ENCODE assay signal across 9 mouse cellular contexts in genomic region chr13:60746271-60746670, GRCm38 (mm10). TPM values are rescaled to one million over a fixed set of nuclear protein-coding genes. Genes with fewer than 3 reads are reported as not detected.
DNase-seq lines count a peak whose midpoint lies in the region; ATAC-seq and TF ChIP-seq lines count a peak whose summit lies in the region.
"Had no signal": no experiment of that assay in that cellular context is flagged by ENCODE, and none has a peak within 500 bp of the region (broad histone marks: within the 10 kb centered on the region; RNA-seq: fewer than 3 reads in every experiment).

No protein-coding gene starts in this region.

- TF ChIP-seq EP300 in stomach, postnatal 0 days (optimal IDR thresholded peaks at IDR 0.05), result no peak

- WGBS in forebrain, embryonic 11.5 days, result 46% methylated on average over 1 of the region's 1 CpGs
- 35% methylated on average over 1 of the region's 1 CpGs for WGBS in forebrain, embryonic 15.5 days
- WGBS in midbrain, embryonic 14.5 days, result 38% methylated on average over 1 of the region's 1 CpGs
- 25% methylated on average over 1 of the region's 1 CpGs for WGBS in midbrain, embryonic 16.5 days
- 45% methylated on average over 1 of the region's 1 CpGs for WGBS in embryonic facial prominence, embryonic 11.5 days
- 31% methylated on average over 1 of the region's 1 CpGs for WGBS in stomach, postnatal 0 days

- no peaks in the 10 kb centered on the region for H3K4me1 ChIP-seq in forebrain, embryonic 11.5 days (replicated peaks; ENCODE audit: control insufficient read depth, insufficient read depth, low read length)
- H3K4me1 ChIP-seq in forebrain, embryonic 15.5 days, result peaks cover 13% of the 10 kb centered on the region
- 0 out of 2 replicates have a peak, but pooled peaks cover 3% of the 10 kb centered on the region for H3K4me1 ChIP-seq in midbrain, embryonic 14.5 days (ENCODE audit: control insufficient read depth, insufficient read depth, low read length)
- H3K4me1 ChIP-seq in midbrain, embryonic 16.5 days (ENCODE audit: control insufficient read depth, insufficient read depth, low read length), result no peaks in the 10 kb centered on the region
- no peaks in the 10 kb centered on the region for H3K4me1 ChIP-seq in embryonic facial prominence, embryonic 11.5 days (ENCODE audit: control insufficient read depth, insufficient read depth, low read length)
- no peaks in the 10 kb centered on the region for H3K4me1 ChIP-seq in stomach, postnatal 0 days (replicated peaks; ENCODE audit: control insufficient read depth, insufficient read depth)
- H3K4me1 ChIP-seq: limb, embryonic 12.5 days had no signal

- H3K4me3 ChIP-seq in forebrain, embryonic 11.5 days (ENCODE audit: low read depth, low read length), result no peak overlapping the region
- H3K4me3 ChIP-seq in forebrain, embryonic 15.5 days, result no peak overlapping the region
- H3K4me3 ChIP-seq in midbrain, embryonic 14.5 days (replicated peaks; ENCODE audit: low read depth, low read length), result no peak overlapping the region
- H3K4me3 ChIP-seq in midbrain, embryonic 16.5 days (ENCODE audit: low read depth, low read length), result no peak overlapping the region
- H3K4me3 ChIP-seq in embryonic facial prominence, embryonic 11.5 days (ENCODE audit: low read depth, low read length), result no peak overlapping the region
- no peak overlapping the region for H3K4me3 ChIP-seq in stomach, postnatal 0 days (ENCODE audit: low read depth, low read length)
- H3K4me3 ChIP-seq: limb, embryonic 12.5 days had no signal

- no peak overlapping the region for H3K9ac ChIP-seq in forebrain, embryonic 11.5 days (ENCODE audit: low read length)
- no peak overlapping the region for H3K9ac ChIP-seq in forebrain, embryonic 15.5 days (replicated peaks)
- no peak overlapping the region for H3K9ac ChIP-seq in midbrain, embryonic 14.5 days (replicated peaks; ENCODE audit: low read length)
- no peak overlapping the region for H3K9ac ChIP-seq in midbrain, embryonic 16.5 days (ENCODE audit: low read depth, low read length)
- H3K9ac ChIP-seq in embryonic facial prominence, embryonic 11.5 days (replicated peaks; ENCODE audit: low read length), result no peak overlapping the region
- no peak overlapping the region for H3K9ac ChIP-seq in stomach, postnatal 0 days (ENCODE audit: low read length)
- H3K9ac ChIP-seq: limb, embryonic 12.5 days had no signal

- ATAC-seq in forebrain, embryonic 11.5 days (replicated peaks; ENCODE audit: low FRiP score), result no peak
- ATAC-seq in forebrain, embryonic 15.5 days (replicated peaks), result no peak
- ATAC-seq in midbrain, embryonic 14.5 days (ENCODE audit: low FRiP score, low TSS enrichment), result no peak
- no peak for ATAC-seq in midbrain, embryonic 16.5 days
- no peak for ATAC-seq in embryonic facial prominence, embryonic 11.5 days (replicated peaks; ENCODE audit: insufficient number of reproducible peaks, low FRiP score, low TSS enrichment, low read depth)
- no peak for ATAC-seq in stomach, postnatal 0 days (ENCODE audit: low FRiP score, low TSS enrichment)

- no peak overlapping the region for H3K4me2 ChIP-seq in forebrain, embryonic 11.5 days (ENCODE audit: low read depth, low read length, severe bottlenecking)
- no peak overlapping the region for H3K4me2 ChIP-seq in forebrain, embryonic 15.5 days (replicated peaks)
- no peak overlapping the region for H3K4me2 ChIP-seq in midbrain, embryonic 14.5 days (ENCODE audit: low read length)
- no peak overlapping the region for H3K4me2 ChIP-seq in midbrain, embryonic 16.5 days (ENCODE audit: low read length)
- no peak overlapping the region for H3K4me2 ChIP-seq in embryonic facial prominence, embryonic 11.5 days (ENCODE audit: low read depth, low read length)
- H3K4me2 ChIP-seq in stomach, postnatal 0 days (replicated peaks; ENCODE audit: low read depth), result no peak overlapping the region
- H3K4me2 ChIP-seq: limb, embryonic 12.5 days had no signal

- peak; percentile 61 for DNase-seq in forebrain, embryonic 11.5 days (ENCODE audit: low spot score)
- DNase-seq in midbrain, embryonic 14.5 days, result peak; percentile 76
- peak; percentile 70 for DNase-seq in embryonic facial prominence, embryonic 11.5 days (ENCODE audit: low spot score)
- no peak for DNase-seq in stomach, postnatal 0 days (ENCODE audit: low spot score)
- no peak for DNase-seq in cerebellum, postnatal 4 days (ENCODE audit: low spot score in 2 of 2)
- no peak for DNase-seq in urinary bladder, postnatal 10 days (ENCODE audit: low spot score)

- H3K27me3 ChIP-seq in forebrain, embryonic 11.5 days (ENCODE audit: control insufficient read depth, insufficient read depth, low read length), result no peaks in the 10 kb centered on the region
- H3K27me3 ChIP-seq in forebrain, embryonic 15.5 days, result no peaks in the 10 kb centered on the region
- H3K27me3 ChIP-seq in midbrain, embryonic 14.5 days (ENCODE audit: control insufficient read depth, insufficient read depth, low read length), result no peaks in the 10 kb centered on the region
- H3K27me3 ChIP-seq in midbrain, embryonic 16.5 days (ENCODE audit: control insufficient read depth, insufficient read depth, low read depth, low read length), result no peaks in the 10 kb centered on the region
- no peaks in the 10 kb centered on the region for H3K27me3 ChIP-seq in embryonic facial prominence, embryonic 11.5 days (ENCODE audit: control insufficient read depth, insufficient read depth, low read length)
- no peaks in the 10 kb centered on the region for H3K27me3 ChIP-seq in stomach, postnatal 0 days (ENCODE audit: control insufficient read depth, insufficient read depth, low read length)
- H3K27me3 ChIP-seq: limb, embryonic 12.5 days had no signal

- no peaks in the 10 kb centered on the region for H3K9me3 ChIP-seq in forebrain, embryonic 11.5 days (ENCODE audit: control insufficient read depth, low read length)
- no peaks in the 10 kb centered on the region for H3K9me3 ChIP-seq in forebrain, embryonic 15.5 days
- no peaks in the 10 kb centered on the region for H3K9me3 ChIP-seq in midbrain, embryonic 14.5 days (ENCODE audit: control insufficient read depth, low read length)
- no peaks in the 10 kb centered on the region for H3K9me3 ChIP-seq in midbrain, embryonic 16.5 days (replicated peaks; ENCODE audit: control insufficient read depth, low read length, poor library complexity, severe bottlenecking)
- no peaks in the 10 kb centered on the region for H3K9me3 ChIP-seq in embryonic facial prominence, embryonic 11.5 days (replicated peaks; ENCODE audit: control insufficient read depth, low read length)
- no peaks in the 10 kb centered on the region for H3K9me3 ChIP-seq in stomach, postnatal 0 days (ENCODE audit: control insufficient read depth, low read length)
- H3K9me3 ChIP-seq: limb, embryonic 12.5 days had no signal

- TF ChIP-seq CTCF in stomach, postnatal 0 days (IDR thresholded peaks at IDR 0.05; ENCODE audit: low read depth), result peak; percentile 88

- no peaks in the 10 kb centered on the region; the same call in 1 of the 2 replicates for H3K36me3 ChIP-seq in forebrain, embryonic 11.5 days (ENCODE audit: control insufficient read depth, insufficient read depth, low read length)
- H3K36me3 ChIP-seq in forebrain, embryonic 15.5 days, result peaks cover 44% of the 10 kb centered on the region
- H3K36me3 ChIP-seq in midbrain, embryonic 14.5 days (ENCODE audit: control insufficient read depth, insufficient read depth, low read length), result peaks cover 54% of the 10 kb centered on the region
- peaks cover 22% of the 10 kb centered on the region for H3K36me3 ChIP-seq in midbrain, embryonic 16.5 days (ENCODE audit: control insufficient read depth, insufficient read depth, low read length)
- 0 out of 2 replicates have a peak, but pooled peaks cover 2% of the 10 kb centered on the region for H3K36me3 ChIP-seq in embryonic facial prominence, embryonic 11.5 days (replicated peaks; ENCODE audit: control insufficient read depth, insufficient read depth, low read depth, low read length)
- no peaks in the 10 kb centered on the region for H3K36me3 ChIP-seq in stomach, postnatal 0 days (ENCODE audit: control insufficient read depth, insufficient read depth, low read length)

- no peak overlapping the region for H3K27ac ChIP-seq in forebrain, embryonic 11.5 days (ENCODE audit: low read depth, low read length)
- no peak overlapping the region for H3K27ac ChIP-seq in forebrain, embryonic 15.5 days (replicated peaks)
- H3K27ac ChIP-seq in midbrain, embryonic 14.5 days (replicated peaks; ENCODE audit: low read depth, low read length), result no peak overlapping the region
- H3K27ac ChIP-seq in midbrain, embryonic 16.5 days (ENCODE audit: low read length), result no peak overlapping the region
- no peak overlapping the region for H3K27ac ChIP-seq in embryonic facial prominence, embryonic 11.5 days (replicated peaks; ENCODE audit: low read depth, low read length)
- no peak overlapping the region for H3K27ac ChIP-seq in stomach, postnatal 0 days (replicated peaks)
- H3K27ac ChIP-seq: limb, embryonic 12.5 days had no signal

RNA-seq across cellular contexts. Expression of gene BC051665, which starts 39.9 kb away (rescaled TPM):
- not detected in 2 replicates for polyA plus RNA-seq in forebrain, embryonic 11.5 days (2014; fragmentation: Nextera tagmentation; extraction: Ambion mirVana)
- polyA plus RNA-seq in forebrain, embryonic 15.5 days (2015; fragmentation: Nextera tagmentation; extraction: Ambion mirVana), result not detected in 2 replicates
- polyA plus RNA-seq in midbrain, embryonic 14.5 days (2014; fragmentation: Nextera tagmentation; extraction: Ambion mirVana), result not detected in 2 replicates
- polyA plus RNA-seq in midbrain, embryonic 16.5 days (2015; fragmentation: Nextera tagmentation; extraction: Ambion mirVana), result not detected in 2 replicates
- not detected in 2 replicates for polyA plus RNA-seq in embryonic facial prominence, embryonic 11.5 days (2014; fragmentation: Nextera tagmentation; extraction: Ambion mirVana)
- not detected in 2 replicates for polyA plus RNA-seq in stomach, postnatal 0 days (2015; fragmentation: Nextera tagmentation; extraction: Ambion mirVana)
- polyA plus RNA-seq: limb, embryonic 12.5 days had no signal

RNA-seq across cellular contexts. Expression of gene Ctsll3, which starts 56.4 kb away (rescaled TPM):
- not detected in 2 replicates for polyA plus RNA-seq in forebrain, embryonic 11.5 days (2014; fragmentation: Nextera tagmentation; extraction: Ambion mirVana)
- not detected in 2 replicates for polyA plus RNA-seq in forebrain, embryonic 15.5 days (2015; fragmentation: Nextera tagmentation; extraction: Ambion mirVana)
- not detected in 2 replicates for polyA plus RNA-seq in midbrain, embryonic 14.5 days (2014; fragmentation: Nextera tagmentation; extraction: Ambion mirVana)
- polyA plus RNA-seq in midbrain, embryonic 16.5 days (2015; fragmentation: Nextera tagmentation; extraction: Ambion mirVana), result not detected in 2 replicates
- not detected in 2 replicates for polyA plus RNA-seq in embryonic facial prominence, embryonic 11.5 days (2014; fragmentation: Nextera tagmentation; extraction: Ambion mirVana)
- 0.82 and 0.90 TPM in 2 replicates for polyA plus RNA-seq in stomach, postnatal 0 days (2015; fragmentation: Nextera tagmentation; extraction: Ambion mirVana)
- polyA plus RNA-seq: limb, embryonic 12.5 days had no signal

Comparison
In these comparisons a context has a peak if more than half of its experiments do, and no peak if none do; other contexts are left out.
1. DNase-seq: peak in forebrain, embryonic 11.5 days (single experiment), midbrain, embryonic 14.5 days (single experiment) and embryonic facial prominence, embryonic 11.5 days (single experiment); none in stomach, postnatal 0 days (single experiment), cerebellum, postnatal 4 days (0 of 2) and urinary bladder, postnatal 10 days (single experiment).